Mouse (Mus musculus): ENCODE results near the gene Zfp977.
"Not testable (repeated sequence)": the region's sequence is repeated elsewhere in the genome, so short reads cannot be mapped to it uniquely, and the experiment has no call there.

Gene Zfp977

GRCm38 (mm10) chr7:42592413-42592812 is at the start of gene Zfp977:
Gene Zfp977 (minus strand): TSS chr7:42592547.
- DNase-seq (ENCODE audit: low read depth, low spot score) = not testable (repeated sequence)

DNA sequence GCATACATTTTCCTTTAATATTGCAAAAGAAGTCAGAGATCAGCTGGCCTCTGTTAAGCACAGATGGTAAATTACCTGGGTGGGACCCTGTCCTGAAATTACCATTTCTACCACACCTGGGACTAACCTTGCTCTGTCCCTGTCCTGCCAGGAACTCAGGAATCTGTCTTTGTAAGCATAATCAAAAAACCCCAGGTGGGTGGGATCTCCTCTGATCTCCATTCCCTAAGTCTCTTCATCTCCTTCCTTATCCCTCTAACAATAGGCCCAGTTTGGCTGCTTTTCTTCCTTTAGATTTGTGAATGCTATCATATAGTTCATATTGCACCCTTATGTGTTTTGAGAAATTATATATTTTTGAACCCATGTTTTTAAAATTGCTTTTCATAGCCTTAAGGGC is 38.7 kb upstream of the Zfp977 start:
- not testable (repeated sequence) for DNase-seq (ENCODE audit: low read depth, low spot score)

- peak; percentile 4 for DNase-seq (ENCODE audit: low read depth, low spot score)
Measured at GRCm38 (mm10) chr7:42595666-42596065, 3.3 kb upstream of the Zfp977 start.

- not testable (repeated sequence) for DNase-seq (ENCODE audit: low read depth, low spot score)
Measured at GRCm38 (mm10) chr7:42591311-42591710, 1.0 kb downstream of the Zfp977 start.

GRCm38 (mm10) chr7:42578488-42578887 is 13.9 kb downstream of the Zfp977 start, which contains the start of gene Gm21028:
Gene Gm21028 (minus strand): TSS chr7:42578588.
- DNase-seq (ENCODE audit: low read depth, low spot score) = no peak

DNA sequence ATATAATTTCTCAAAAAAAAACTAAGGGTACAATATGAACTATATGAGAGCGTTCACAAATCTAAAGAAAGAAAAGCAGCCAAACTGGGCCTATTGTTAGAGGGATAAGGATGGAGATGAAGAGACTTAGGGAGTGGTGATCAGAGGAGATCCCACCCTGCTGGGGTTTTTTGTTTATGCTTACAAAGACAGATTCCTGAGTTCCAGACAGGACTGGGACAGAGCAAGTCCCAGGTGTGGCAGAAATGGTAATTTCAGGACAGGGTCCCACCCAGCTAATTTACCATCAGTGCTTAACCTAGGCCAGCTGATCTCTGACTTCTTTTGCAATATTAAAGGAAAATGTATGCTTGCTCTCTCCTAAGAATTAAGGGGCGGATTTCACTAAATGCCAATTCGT is 40.6 kb downstream of the Zfp977 start:
- DNase-seq (ENCODE audit: low read depth, low spot score) = no peak

Measured in CD4-positive, CD25-positive, alpha-beta regulatory T cell, adult 2 months (primary cell).